Mouse (Mus musculus) liver, embryonic 14.5 days (tissue): Measurements from ENCODE around the gene Pla2g6.

Experiments used
- CTCF ChIP-seq: IDR thresholded peaks from 2 replicates; pipeline ENCODE4 v1.5.1; 2016; ENCODE audit warnings: antibody characterized with exemption, low read depth, control low read depth
- EP300 ChIP-seq: IDR thresholded peaks from 2 replicates; pipeline ENCODE4 v1.6.1; 2016; ENCODE audit warnings: antibody characterized with exemption, low read depth

DNA sequence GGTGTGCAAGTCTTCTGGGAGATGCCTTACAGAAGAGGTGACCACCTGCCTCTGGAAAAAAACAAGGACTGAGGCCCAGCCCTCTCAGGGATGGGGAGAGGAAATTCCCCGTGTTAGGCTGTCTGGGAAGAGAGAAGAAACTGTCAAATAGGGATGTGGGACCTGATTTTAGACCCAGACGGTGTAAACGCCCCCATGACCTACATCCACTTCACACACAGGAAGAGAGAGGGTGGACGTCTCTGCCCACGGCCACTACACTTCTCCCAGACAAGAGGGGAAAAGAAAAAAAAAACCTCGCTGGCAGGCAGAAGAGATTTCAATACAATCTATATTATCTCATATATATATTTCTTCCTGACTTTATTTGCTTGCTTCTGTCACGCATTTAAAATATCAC lies 32.2 kb upstream of the Pla2g6 start:
- TF ChIP-seq EP300 (no peak), CTCF (no peak)
